Mouse (Mus musculus) neural tube, embryonic 12.5 days (tissue): ENCODE data around the gene Dnajb12. TPM values are rescaled to one million over a fixed set of nuclear protein-coding genes. Genes with fewer than 3 reads are reported as not detected.
A peak's percentile ranks its signal among the peaks of the same experiment; 100 is the strongest.

Experiments used
- ATAC-seq: fragments of 200-750 bp; cut with Nextera tagmentation; 2 replicates; pipeline ENCODE4 v1.8.0; 2017; ENCODE audit warnings: low read depth, mild to moderate bottlenecking, moderate TSS enrichment, moderate library complexity; ENCODE audit not compliant: low FRiP score
- H3K27ac ChIP-seq: fragments of 300-500 bp; sonication (generic); 2 replicates; pipeline ENCODE4 v1.5.1; 2016
- H3K27me3 ChIP-seq: fragments of 300-500 bp; sonication (generic); replicated peaks from 2 replicates; pipeline ENCODE4 v1.6.1; 2016; ENCODE audit warnings: mild to moderate bottlenecking
- H3K36me3 ChIP-seq: fragments of 300-500 bp; sonication (generic); 2 replicates; pipeline ENCODE4 v1.6.1; 2016; ENCODE audit warnings: mild to moderate bottlenecking
- H3K4me1 ChIP-seq: fragments of 300-500 bp; sonication (generic); 2 replicates; pipeline ENCODE4 v1.6.1; 2016
- H3K4me2 ChIP-seq: fragments of 300-500 bp; sonication (generic); replicated peaks from 2 replicates; pipeline ENCODE4 v1.6.1; 2016; ENCODE audit warnings: mild to moderate bottlenecking
- H3K4me3 ChIP-seq: fragments of 300-500 bp; sonication (generic); 2 replicates; pipeline ENCODE4 v1.5.1; 2016
- H3K9ac ChIP-seq: fragments of 300-500 bp; sonication (generic); 2 replicates; pipeline ENCODE4 v1.6.1; 2016; ENCODE audit warnings: mild to moderate bottlenecking
- H3K9me3 ChIP-seq: fragments of 300-500 bp; sonication (generic); 2 replicates; pipeline ENCODE4 v1.6.1; 2016; ENCODE audit warnings: mild to moderate bottlenecking
- WGBS: fragments of 180-500 bp; shearing (Covaris S2); methylation state at CpG from one replicate; pipeline ENCODE4 v1.1.7; 2016; 5-methylcytosine and 5-hydroxymethylcytosine counted together
- polyA plus RNA-seq: library from polyadenylated mRNA; unstranded; fragments of >200 nt; fragmentation: Nextera tagmentation; extraction: Ambion mirVana; gene quantifications from 2 replicates; pipeline ENCODE4 v1.2.1, GENCODE M21; 2016

Gene Dnajb12
- polyA plus RNA-seq, 1 experiment from 2014 or later = 23.6 TPM

GRCm38 (mm10) chr10:59947296-59948073, 68.1 kb downstream of the Dnajb12 start:
- Histone ChIP-seq H3K27ac (no peak overlapping the region), H3K36me3 (peaks cover 3% of the 10 kb centered on the region; the same call in 1 of the 2 replicates), H3K9ac (no peak overlapping the region), H3K9me3 (no peaks in the 10 kb centered on the region), H3K4me3 (no peak overlapping the region), H3K4me2 (no peak overlapping the region), H3K4me1 (peaks cover 37% of the 10 kb centered on the region), H3K27me3 (no peaks in the 10 kb centered on the region; the same call in 1 of the 2 replicates)
- ATAC-seq = no peak
- 76% methylated on average over 7 of the region's 7 CpGs for WGBS

- Histone ChIP-seq H3K36me3 (peaks cover 3% of the 10 kb centered on the region; the same call in 1 of the 2 replicates), H3K4me3 (no peak overlapping the region), H3K27ac (no peak overlapping the region)
Observed at GRCm38 (mm10) chr10:59948363-59949254, 69.3 kb downstream of the Dnajb12 start.

More at GRCm38 (mm10) chr10:59948363-59949254, 69.3 kb downstream of the Dnajb12 start:
- WGBS = 52% methylated on average over 6 of the region's 6 CpGs
- H3K4me2 ChIP-seq = peak overlapping the region; percentile 90
- H3K4me1 ChIP-seq = peaks cover 29% of the 10 kb centered on the region
- H3K9ac ChIP-seq = no peak overlapping the region
- no peaks in the 10 kb centered on the region for H3K27me3 ChIP-seq
- H3K9me3 ChIP-seq = no peaks in the 10 kb centered on the region
- no peak for ATAC-seq

Other genes with a start within 250 kb of the Dnajb12 start
- gene Micu1, start 177.1 kb upstream of the Dnajb12 start, polyA plus RNA-seq = 75.6 and 76.9 TPM in 2 replicates
- gene Ddit4, start 72.3 kb downstream of the Dnajb12 start, polyA plus RNA-seq = 75.7 and 78.9 TPM in 2 replicates
- gene Ascc1, start 123.2 kb downstream of the Dnajb12 start, polyA plus RNA-seq = 36.8 and 37.0 TPM in 2 replicates
- gene Anapc16, start 123.6 kb downstream of the Dnajb12 start, polyA plus RNA-seq = 116 and 122 TPM in 2 replicates
- 68.8 and 74.6 TPM in 2 replicates for gene Spock2, start 226.7 kb downstream of the Dnajb12 start, polyA plus RNA-seq